Mouse (Mus musculus) liver, embryonic 14.5 days (tissue): ENCODE data around the gene Cd72. TPM values are rescaled to one million over a fixed set of nuclear protein-coding genes. Genes with fewer than 3 reads are reported as not detected.

Source experiments
- ATAC-seq: fragments of 200-750 bp; cut with Nextera tagmentation; 2 replicates; pipeline ENCODE4 v1.8.0; 2017; ENCODE audit warnings: moderate number of reproducible peaks, mild to moderate bottlenecking, moderate library complexity; ENCODE audit not compliant: insufficient read depth
- DNase-seq, 3 experiments: peaks; one replicate each; pipeline ENCODE4 v3.0.0-alpha.2; 2012 to 2013; ENCODE audit warnings: low read depth in 3 of 3, low spot score in 3 of 3
- H3K27ac ChIP-seq: fragments of 300-500 bp; sonication (generic); 2 replicates; pipeline ENCODE4 v1.5.1; 2014; ENCODE audit warnings: moderate library complexity, mild to moderate bottlenecking, control low read depth, inconsistent platforms
- H3K27me3 ChIP-seq: fragments of 300-500 bp; sonication (generic); 2 replicates; pipeline ENCODE4 v1.6.1; 2014; ENCODE audit warnings: mild to moderate bottlenecking, low read length, moderate library complexity; ENCODE audit not compliant: control insufficient read depth, insufficient read depth
- H3K36me3 ChIP-seq: fragments of 300-500 bp; sonication (generic); replicated peaks from 2 replicates; pipeline ENCODE4 v1.6.1; 2014; ENCODE audit warnings: low read depth; ENCODE audit not compliant: control insufficient read depth, insufficient read depth
- H3K4me1 ChIP-seq, 2 experiments: fragments of 200-500 bp in 1 of 2; fragments of 300-500 bp in 1 of 2; sonication (generic) in 1 of 2; replicated peaks; 2 replicates each; pipeline ENCODE4 v1.6.1; 2012 to 2014; ENCODE audit warnings: antibody characterized with exemption in 1 of 2, inconsistent platforms in 1 of 2, low read length in 1 of 2; ENCODE audit not compliant: control insufficient read depth in 2 of 2, insufficient read depth in 2 of 2
- H3K4me2 ChIP-seq: fragments of 300-500 bp; sonication (generic); 2 replicates; pipeline ENCODE4 v1.6.1; 2014; ENCODE audit warnings: low read depth, mild to moderate bottlenecking, control low read depth, moderate library complexity
- H3K4me3 ChIP-seq, 2 experiments: fragments of 200-500 bp in 1 of 2; fragments of 300-500 bp in 1 of 2; sonication (generic) in 1 of 2; 2 replicates each; pipeline ENCODE4 v1.5.1; 2012 to 2014; ENCODE audit warnings: low read depth in 2 of 2, low read length in 2 of 2, mild to moderate bottlenecking in 2 of 2, control low read depth in 1 of 2, inconsistent platforms in 1 of 2, moderate library complexity in 1 of 2; ENCODE audit not compliant: insufficient read depth in 1 of 2
- H3K9ac ChIP-seq: fragments of 300-500 bp; sonication (generic); replicated peaks from 2 replicates; pipeline ENCODE4 v1.6.1; 2014; ENCODE audit warnings: mild to moderate bottlenecking, control low read depth, moderate library complexity
- H3K9me3 ChIP-seq: fragments of 300-500 bp; sonication (generic); 2 replicates; pipeline ENCODE4 v1.6.1; 2016; ENCODE audit warnings: low read length, mixed read lengths; ENCODE audit not compliant: control insufficient read depth
- CTCF ChIP-seq: IDR thresholded peaks from 2 replicates; pipeline ENCODE4 v1.5.1; 2016; ENCODE audit warnings: antibody characterized with exemption, low read depth, control low read depth
- EP300 ChIP-seq: IDR thresholded peaks from 2 replicates; pipeline ENCODE4 v1.6.1; 2016; ENCODE audit warnings: antibody characterized with exemption, low read depth
- WGBS: fragments of 180-500 bp; shearing (Covaris S2); extraction: QIAGEN DNeasy Blood & Tissue Kit; methylation state at CpG from one replicate; pipeline ENCODE4 v1.1.7; 2014; ENCODE audit not compliant: insufficient replicate concordance; 5-methylcytosine and 5-hydroxymethylcytosine counted together
- polyA plus RNA-seq, 2 experiments: library from polyadenylated mRNA; depleted of rRNA in 1 of 2; stranded (reverse) in 1 of 2; unstranded in 1 of 2; fragments of >200 nt; fragmentation: Nextera tagmentation in 1 of 2; extraction: Ambion mirVana in 1 of 2; gene quantifications; 2 replicates each; pipeline versions ENCODE4 v1.2.1 to v1.2.3; 2012 to 2014

Gene Cd72
- polyA plus RNA-seq, 2 experiments, result 0.31 to 0.74 TPM

DNA sequence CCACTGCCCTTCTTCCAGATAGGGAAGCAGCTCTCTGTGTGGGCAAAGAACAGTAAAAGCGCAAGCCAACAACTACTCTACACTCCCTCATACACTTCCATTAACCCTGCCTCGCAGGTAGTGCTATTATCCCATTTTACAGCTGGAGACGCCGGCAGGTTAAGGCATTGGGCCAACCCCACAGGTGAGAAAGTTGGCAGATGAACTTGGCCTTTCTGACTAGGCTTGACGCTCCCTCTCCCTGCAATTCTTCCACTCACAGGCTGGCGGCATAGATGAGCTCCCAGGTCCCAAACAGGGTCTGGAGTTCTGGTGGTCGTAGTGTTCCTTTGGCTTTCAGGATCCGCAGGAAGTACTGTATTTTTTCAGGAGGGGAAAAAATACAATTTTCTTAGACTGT, 44.6 kb upstream of the Cd72 start:
- Histone ChIP-seq H3K9ac (peak overlapping the region; percentile 85), H3K4me1 (peaks cover 12 to 26% of the 10 kb centered on the region in 2 experiments), H3K9me3 (no peaks in the 10 kb centered on the region), H3K27me3 (no peaks in the 10 kb centered on the region), H3K4me3 (peak overlapping the region; percentile 75 to 76), H3K4me2 (peak overlapping the region; percentile 75), H3K27ac (peak overlapping the region; percentile 36), H3K36me3 (peaks cover 19% of the 10 kb centered on the region)
- peak in 2 of 3 experiments; percentile 39 to 50 for DNase-seq
- 6% methylated on average over 8 of the region's 8 CpGs for WGBS
- peak; percentile 77 for ATAC-seq
- TF ChIP-seq CTCF (peak; percentile 80), EP300 (no peak)

DNA sequence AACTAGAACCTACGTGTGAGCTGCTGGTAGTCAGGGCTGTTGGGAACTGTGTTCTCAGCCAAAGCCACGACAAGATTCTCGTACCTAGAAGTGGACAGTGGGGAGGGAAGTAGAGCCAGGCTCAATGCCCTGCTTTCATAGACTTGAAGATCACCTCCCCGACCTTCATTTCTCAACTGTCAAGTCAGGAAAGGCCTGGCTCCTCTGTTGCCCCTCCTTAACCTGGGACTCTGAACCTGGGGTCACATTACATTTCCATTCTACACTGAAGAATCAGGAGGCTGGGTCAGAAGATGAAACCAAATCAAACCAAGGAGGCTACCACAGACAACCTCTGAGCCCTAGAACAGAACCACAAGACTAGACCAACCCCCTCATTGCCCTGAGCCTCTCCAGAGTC, 43.5 kb upstream of the Cd72 start:
- peak overlapping the region; percentile 85 for H3K9ac ChIP-seq
- H3K27me3 ChIP-seq, result no peaks in the 10 kb centered on the region
- H3K4me3 ChIP-seq, result peak overlapping the region; percentile 75 to 76
- no peak for TF ChIP-seq EP300
- TF ChIP-seq CTCF, result no peak
- 63% methylated on average over 4 of the region's 4 CpGs for WGBS
- H3K9me3 ChIP-seq, result no peaks in the 10 kb centered on the region
- H3K4me2 ChIP-seq, result peak overlapping the region; percentile 75
- peaks cover 12 to 25% of the 10 kb centered on the region in 2 experiments for H3K4me1 ChIP-seq
- DNase-seq (no peak), ATAC-seq (no peak)
- no peak overlapping the region for H3K27ac ChIP-seq
- peaks cover 19% of the 10 kb centered on the region for H3K36me3 ChIP-seq

DNA sequence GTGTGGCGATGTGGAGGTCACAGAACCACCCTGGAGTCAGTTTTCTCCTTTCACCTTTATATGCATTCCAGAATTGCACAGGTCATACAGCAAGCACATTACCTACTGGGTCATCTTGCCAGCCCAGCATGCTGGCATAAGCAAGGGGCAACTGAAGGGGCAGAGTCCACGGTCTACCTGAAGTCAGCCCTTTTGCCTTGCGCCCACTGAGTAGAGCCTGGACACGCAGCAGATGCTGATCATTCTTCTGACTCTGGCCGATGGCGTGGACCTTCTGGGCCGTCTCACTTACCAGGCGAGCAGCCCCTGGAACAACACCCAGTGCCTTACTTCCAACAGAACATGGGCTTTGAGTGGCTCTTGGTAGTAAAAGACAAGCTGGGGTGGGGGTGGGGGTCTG, 43.0 kb upstream of the Cd72 start:
- ATAC-seq, result no peak
- no peak for DNase-seq
- WGBS, result 90% methylated on average over 8 of the region's 8 CpGs
- Histone ChIP-seq H3K4me1 (peaks cover 12 to 25% of the 10 kb centered on the region in 2 experiments), H3K9me3 (no peaks in the 10 kb centered on the region), H3K4me3 (peak overlapping the region in 1 of 2 experiments; percentile 75; a peak in 2 of 4 replicates), H3K27ac (no peak overlapping the region), H3K9ac (no peak overlapping the region; the same call in 1 of the 2 replicates), H3K27me3 (no peaks in the 10 kb centered on the region), H3K36me3 (peaks cover 19% of the 10 kb centered on the region), H3K4me2 (peak overlapping the region; percentile 75)
- TF ChIP-seq EP300, result no peak
- no peak for TF ChIP-seq CTCF

DNA sequence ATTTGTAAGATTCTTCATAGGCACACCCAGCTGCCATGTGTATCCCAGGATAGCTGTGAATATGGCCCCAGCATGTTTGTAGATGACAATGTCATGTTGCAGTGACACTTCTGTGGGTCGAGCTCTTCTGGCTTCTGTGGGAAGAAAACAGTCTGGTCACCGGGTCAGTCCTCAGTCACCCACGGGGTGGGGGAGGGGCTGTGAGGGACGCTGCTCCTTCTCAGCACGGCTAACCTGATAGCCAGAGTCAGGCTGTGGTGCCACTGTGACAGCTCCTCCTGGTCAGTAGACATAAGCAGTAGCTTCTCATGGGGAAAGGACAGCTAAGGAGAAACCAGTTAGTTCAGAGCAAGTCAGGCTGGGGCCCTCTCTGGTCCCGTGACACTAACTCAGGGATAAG, 42.2 kb upstream of the Cd72 start:
- Histone ChIP-seq H3K36me3 (peaks cover 19% of the 10 kb centered on the region), H3K27ac (no peak overlapping the region), H3K4me2 (no peak overlapping the region), H3K9ac (no peak overlapping the region), H3K9me3 (no peaks in the 10 kb centered on the region), H3K4me1 (peaks cover 12 to 29% of the 10 kb centered on the region in 2 experiments), H3K4me3 (no peak overlapping the region), H3K27me3 (no peaks in the 10 kb centered on the region)
- ATAC-seq, result no peak
- 67% methylated on average over 6 of the region's 6 CpGs for WGBS
- TF ChIP-seq CTCF, result no peak
- no peak for TF ChIP-seq EP300
- no peak for DNase-seq

DNA sequence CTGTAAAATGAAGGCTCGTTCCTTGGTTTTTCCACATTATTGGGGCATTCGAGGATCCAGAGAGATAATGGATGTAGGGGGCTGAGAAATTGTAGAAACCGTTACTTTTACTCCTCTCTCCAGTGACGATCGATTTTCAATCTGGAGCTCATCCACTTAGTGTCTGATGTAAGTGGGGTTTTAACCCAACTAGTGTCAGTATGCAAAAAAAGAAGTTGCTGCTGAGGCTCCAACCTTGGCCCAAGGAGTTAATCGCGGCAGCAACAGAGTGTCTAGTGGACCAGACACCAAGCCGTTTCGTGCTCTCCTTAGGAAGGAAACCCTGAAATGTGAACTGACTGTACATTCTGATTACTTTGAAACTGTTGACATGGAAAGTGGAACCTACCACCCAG, 39.4 kb upstream of the Cd72 start:
- H3K4me1 ChIP-seq, result peaks cover 13 to 29% of the 10 kb centered on the region in 2 experiments
- no peaks in the 10 kb centered on the region for H3K27me3 ChIP-seq
- under 1% methylated on average over 9 of the region's 9 CpGs for WGBS
- H3K9me3 ChIP-seq, result no peaks in the 10 kb centered on the region
- H3K36me3 ChIP-seq, result peaks cover 19% of the 10 kb centered on the region
- H3K9ac ChIP-seq, result peak overlapping the region; percentile 92
- TF ChIP-seq CTCF, result no peak
- TF ChIP-seq EP300, result 0 out of 2 replicates have a peak, but pooled peaks have one; percentile 19
- peak overlapping the region; percentile 84 for H3K4me2 ChIP-seq
- DNase-seq (no peak), ATAC-seq (no peak)
- peak overlapping the region; percentile 73 for H3K27ac ChIP-seq
- H3K4me3 ChIP-seq, result peak overlapping the region; percentile 84 to 91
